Mouse (Mus musculus) liver, adult 2 months (tissue): ENCODE data around the gene Timp3.

ENCODE experiments used
- CTCF ChIP-seq: fragments of 200-500 bp; IDR thresholded peaks from 2 replicates; pipeline ENCODE4 v1.5.1; 2011; ENCODE audit warnings: low read depth, low read length, control low read depth
- POLR2A ChIP-seq: fragments of 200-500 bp; IDR thresholded peaks from 2 replicates; pipeline ENCODE4 v1.6.1; 2011; ENCODE audit warnings: low read length, control low read depth; ENCODE audit not compliant: insufficient read depth; ENCODE audit errors: extremely low read depth

- TF ChIP-seq POLR2A (no peak), CTCF (no peak)
These were observed 34.4 kb downstream of the Timp3 start for GRCm38 (mm10) chr10:86334581-86334980.
